Mouse (Mus musculus) ovary, adult 18-20 months (tissue): ENCODE measurements around the gene Col4a3.

Experiments used
- DNase-seq: peaks from one replicate; pipeline ENCODE4 v3.0.0; 2022; ENCODE audit warnings: low spot score, mixed read lengths

Gene Col4a3

GRCm38 (mm10) chr1:82586713-82587399 lies at the start of gene Col4a3, which contains the start of gene Col4a4:
Col4a3 (plus strand) TSS chr1:82586921.
Col4a4 (minus strand) TSS chr1:82586849.
- peak; percentile 51 for DNase-seq

- DNase-seq: no peak
Observed at GRCm38 (mm10) chr1:82537848-82538247, 48.9 kb upstream of the Col4a3 start.

- DNase-seq: no peak
Observed at GRCm38 (mm10) chr1:82540056-82540455, 46.7 kb upstream of the Col4a3 start.

- no peak for DNase-seq
Observed at GRCm38 (mm10) chr1:82543934-82544333, 42.8 kb upstream of the Col4a3 start.

- no peak for DNase-seq
Observed at GRCm38 (mm10) chr1:82544419-82545185, 42.1 kb upstream of the Col4a3 start.

GRCm38 (mm10) chr1:82545199-82545960 lies 41.3 kb upstream of the Col4a3 start:
- DNase-seq: no peak

- DNase-seq: peak; percentile 21
Observed at GRCm38 (mm10) chr1:82554443-82554850, 32.3 kb upstream of the Col4a3 start.

- DNase-seq: peak; percentile 25
Observed at GRCm38 (mm10) chr1:82554889-82555288, 31.8 kb upstream of the Col4a3 start.

- no peak for DNase-seq
Observed at GRCm38 (mm10) chr1:82560223-82560622, 26.5 kb upstream of the Col4a3 start.

GRCm38 (mm10) chr1:82569405-82569804 lies 17.3 kb upstream of the Col4a3 start:
- DNase-seq: no peak

- no peak for DNase-seq
Observed at GRCm38 (mm10) chr1:82571758-82572157, 15.0 kb upstream of the Col4a3 start.

GRCm38 (mm10) chr1:82575681-82576080 lies 11.0 kb upstream of the Col4a3 start:
- DNase-seq: no peak

GRCm38 (mm10) chr1:82576182-82576581 lies 10.5 kb upstream of the Col4a3 start:
- DNase-seq: no peak

GRCm38 (mm10) chr1:82577339-82577738 lies 9.4 kb upstream of the Col4a3 start:
- DNase-seq: no peak

GRCm38 (mm10) chr1:82577915-82578314 lies 8.8 kb upstream of the Col4a3 start:
- peak; percentile 61 for DNase-seq

GRCm38 (mm10) chr1:82578320-82578719 lies 8.4 kb upstream of the Col4a3 start:
- DNase-seq: no peak

GRCm38 (mm10) chr1:82585981-82586380 lies 740 bp upstream of the Col4a3 start:
- no peak for DNase-seq

- no peak for DNase-seq
Observed at GRCm38 (mm10) chr1:82590266-82590665, 3.5 kb downstream of the Col4a3 start.

GRCm38 (mm10) chr1:82596864-82597596 lies 10.3 kb downstream of the Col4a3 start:
- DNase-seq: peak; percentile 36

GRCm38 (mm10) chr1:82603198-82603950 lies 16.7 kb downstream of the Col4a3 start:
- DNase-seq: no peak

- DNase-seq: no peak
Observed at GRCm38 (mm10) chr1:82605347-82605746, 18.6 kb downstream of the Col4a3 start.
